Mouse (Mus musculus) forebrain, embryonic 13.5 days (tissue): ENCODE results near the gene Gm45717. TPM values are rescaled to one million over a fixed set of nuclear protein-coding genes. Genes with fewer than 3 reads are reported as not detected.

Experiments
- ATAC-seq: fragments of 200-750 bp; cut with Nextera tagmentation; 2 replicates; pipeline ENCODE4 v1.8.0; 2017
- H3K27ac ChIP-seq: fragments of 300-500 bp; sonication (generic); 2 replicates; pipeline ENCODE4 v1.5.1; 2015; ENCODE audit warnings: inconsistent platforms, mild to moderate bottlenecking, moderate library complexity
- H3K27me3 ChIP-seq: fragments of 300-500 bp; sonication (generic); 2 replicates; pipeline ENCODE4 v1.6.1; 2015; ENCODE audit warnings: mild to moderate bottlenecking, inconsistent platforms
- H3K36me3 ChIP-seq: fragments of 300-500 bp; sonication (generic); 2 replicates; pipeline ENCODE4 v1.6.1; 2015; ENCODE audit warnings: mild to moderate bottlenecking, inconsistent platforms; ENCODE audit not compliant: poor library complexity, severe bottlenecking
- H3K4me1 ChIP-seq: fragments of 300-500 bp; sonication (generic); 2 replicates; pipeline ENCODE4 v1.6.1; 2015; ENCODE audit warnings: inconsistent platforms
- H3K4me2 ChIP-seq: fragments of 300-500 bp; sonication (generic); 2 replicates; pipeline ENCODE4 v1.6.1; 2015; ENCODE audit warnings: inconsistent platforms, mild to moderate bottlenecking, moderate library complexity
- H3K4me3 ChIP-seq: fragments of 300-500 bp; sonication (generic); 2 replicates; pipeline ENCODE4 v1.5.1; 2015; ENCODE audit warnings: mild to moderate bottlenecking, inconsistent platforms
- H3K9ac ChIP-seq: fragments of 300-500 bp; sonication (generic); 2 replicates; pipeline ENCODE4 v1.6.1; 2015; ENCODE audit warnings: mild to moderate bottlenecking, inconsistent platforms
- H3K9me3 ChIP-seq: fragments of 300-500 bp; sonication (generic); replicated peaks from 2 replicates; pipeline ENCODE4 v1.6.1; 2016; ENCODE audit warnings: inconsistent platforms
- WGBS: fragments of 180-500 bp; shearing (Covaris S2); methylation state at CpG from one replicate; pipeline ENCODE4 v1.1.7; 2015; 5-methylcytosine and 5-hydroxymethylcytosine counted together
- polyA plus RNA-seq: library from polyadenylated mRNA; unstranded; fragments of >200 nt; fragmentation: Nextera tagmentation; extraction: Ambion mirVana; gene quantifications from 2 replicates; pipeline ENCODE4 v1.2.1, GENCODE M21; 2015

Gm45717 gene
- polyA plus RNA-seq, 1 experiment from 2014 or later, result not detected

GRCm38 (mm10) chr7:140949824-140950530, 5.8 kb downstream of the Gm45717 start, which contains the start of gene Ifitm5:
Gene Ifitm5 (minus strand): TSS chr7:140950291.
- Histone ChIP-seq H3K9me3 (no peaks in the 10 kb centered on the region), H3K4me1 (peaks cover 18% of the 10 kb centered on the region), H3K4me3 (no peak within 1 kb of the TSS), H3K27ac (no peak within 1 kb of the TSS), H3K9ac (no peak within 1 kb of the TSS), H3K27me3 (no peaks in the 10 kb centered on the region), H3K4me2 (no peak within 1 kb of the TSS), H3K36me3 (peaks cover 17% of the 10 kb centered on the region; the same call in 1 of the 2 replicates)
- ATAC-seq, result no peak
- WGBS, result 73% methylated on average over 16 of the region's 16 CpGs

- Histone ChIP-seq H3K4me1 (peaks cover 12% of the 10 kb centered on the region), H3K27me3 (no peaks in the 10 kb centered on the region), H3K4me2 (no peak overlapping the region), H3K9ac (no peak overlapping the region), H3K9me3 (no peaks in the 10 kb centered on the region), H3K27ac (no peak overlapping the region), H3K4me3 (no peak overlapping the region), H3K36me3 (peaks cover 19% of the 10 kb centered on the region; the same call in 1 of the 2 replicates)
- no peak for ATAC-seq
- WGBS, result 87% methylated on average over 6 of the region's 6 CpGs
Measured at GRCm38 (mm10) chr7:140949255-140949654, 6.5 kb downstream of the Gm45717 start.

- no peaks in the 10 kb centered on the region for H3K27me3 ChIP-seq
- no peak overlapping the region for H3K4me2 ChIP-seq
- no peak overlapping the region for H3K27ac ChIP-seq
- peaks cover 19% of the 10 kb centered on the region; the same call in 1 of the 2 replicates for H3K36me3 ChIP-seq
- no peak overlapping the region for H3K4me3 ChIP-seq
- 89% methylated on average over 8 of the region's 8 CpGs for WGBS
- no peaks in the 10 kb centered on the region for H3K9me3 ChIP-seq
- no peak for ATAC-seq
- H3K9ac ChIP-seq, result no peak overlapping the region
- H3K4me1 ChIP-seq, result peaks cover 10% of the 10 kb centered on the region
Measured at GRCm38 (mm10) chr7:140948161-140948560, 7.6 kb downstream of the Gm45717 start.

- Histone ChIP-seq H3K9ac (no peak overlapping the region), H3K36me3 (peaks cover 19% of the 10 kb centered on the region; the same call in 1 of the 2 replicates), H3K4me3 (no peak overlapping the region), H3K27ac (no peak overlapping the region), H3K4me2 (no peak overlapping the region), H3K9me3 (no peaks in the 10 kb centered on the region), H3K4me1 (peaks cover 15% of the 10 kb centered on the region), H3K27me3 (no peaks in the 10 kb centered on the region)
- ATAC-seq, result no peak
- WGBS, result 81% methylated on average over 7 of the region's 7 CpGs
Measured at GRCm38 (mm10) chr7:140946980-140947379, 8.8 kb downstream of the Gm45717 start.

GRCm38 (mm10) chr7:140946311-140946710, 9.4 kb downstream of the Gm45717 start:
- Histone ChIP-seq H3K4me2 (no peak overlapping the region), H3K27me3 (no peaks in the 10 kb centered on the region), H3K9me3 (no peaks in the 10 kb centered on the region), H3K4me3 (no peak overlapping the region), H3K9ac (no peak overlapping the region), H3K27ac (no peak overlapping the region), H3K4me1 (peaks cover 20% of the 10 kb centered on the region), H3K36me3 (peaks cover 19% of the 10 kb centered on the region; the same call in 1 of the 2 replicates)
- no peak for ATAC-seq
- 92% methylated on average over 10 of the region's 10 CpGs for WGBS

- H3K36me3 ChIP-seq, result peaks cover 19% of the 10 kb centered on the region; the same call in 1 of the 2 replicates
- 91% methylated on average over 5 of the region's 5 CpGs for WGBS
- H3K27me3 ChIP-seq, result no peaks in the 10 kb centered on the region
- H3K9me3 ChIP-seq, result no peaks in the 10 kb centered on the region
- H3K9ac ChIP-seq, result no peak overlapping the region
- H3K4me1 ChIP-seq, result peaks cover 15% of the 10 kb centered on the region
- no peak overlapping the region for H3K27ac ChIP-seq
- ATAC-seq, result no peak
- no peak overlapping the region for H3K4me3 ChIP-seq
- H3K4me2 ChIP-seq, result no peak overlapping the region
Measured at GRCm38 (mm10) chr7:140945247-140945646, 10.5 kb downstream of the Gm45717 start.

- peaks cover 22% of the 10 kb centered on the region for H3K4me1 ChIP-seq
- ATAC-seq, result no peak
Measured at GRCm38 (mm10) chr7:140944236-140944635, 11.5 kb downstream of the Gm45717 start.

GRCm38 (mm10) chr7:140943356-140943755, 12.4 kb downstream of the Gm45717 start:
- no peak overlapping the region for H3K4me2 ChIP-seq
- ATAC-seq, result no peak
- H3K4me3 ChIP-seq, result no peak overlapping the region
- H3K9me3 ChIP-seq, result no peaks in the 10 kb centered on the region
- WGBS, result 98% methylated on average over 4 of the region's 4 CpGs
- peaks cover 25% of the 10 kb centered on the region for H3K4me1 ChIP-seq
- no peak overlapping the region for H3K27ac ChIP-seq
- H3K27me3 ChIP-seq, result 0 out of 2 replicates have a peak, but pooled peaks cover 7% of the 10 kb centered on the region
- no peak overlapping the region for H3K9ac ChIP-seq
- H3K36me3 ChIP-seq, result peaks cover 13% of the 10 kb centered on the region; the same call in 1 of the 2 replicates

More at GRCm38 (mm10) chr7:140944236-140944635, 11.5 kb downstream of the Gm45717 start:
- no peak overlapping the region for H3K27ac ChIP-seq
- H3K9me3 ChIP-seq, result no peaks in the 10 kb centered on the region
- 0 out of 2 replicates have a peak, but pooled peaks cover 3% of the 10 kb centered on the region for H3K27me3 ChIP-seq
- H3K36me3 ChIP-seq, result peaks cover 19% of the 10 kb centered on the region; the same call in 1 of the 2 replicates
- no peak overlapping the region for H3K9ac ChIP-seq
- H3K4me2 ChIP-seq, result no peak overlapping the region
- WGBS, result 92% methylated on average over 7 of the region's 7 CpGs
- no peak overlapping the region for H3K4me3 ChIP-seq

- no peak for ATAC-seq
- Histone ChIP-seq H3K4me2 (no peak overlapping the region), H3K9me3 (no peaks in the 10 kb centered on the region), H3K4me3 (no peak overlapping the region), H3K9ac (no peak overlapping the region), H3K36me3 (peaks cover 13% of the 10 kb centered on the region; the same call in 1 of the 2 replicates), H3K4me1 (peaks cover 25% of the 10 kb centered on the region), H3K27me3 (0 out of 2 replicates have a peak, but pooled peaks cover 7% of the 10 kb centered on the region), H3K27ac (no peak overlapping the region)
- WGBS, result 94% methylated on average over 10 of the region's 10 CpGs
Measured at GRCm38 (mm10) chr7:140942811-140943210, 12.9 kb downstream of the Gm45717 start.

- Histone ChIP-seq H3K4me1 (peaks cover 25% of the 10 kb centered on the region), H3K9ac (peak overlapping the region; percentile 70), H3K36me3 (peaks cover 13% of the 10 kb centered on the region; the same call in 1 of the 2 replicates), H3K27ac (no peak overlapping the region), H3K4me3 (peak overlapping the region; percentile 48), H3K4me2 (peak overlapping the region; percentile 63), H3K27me3 (0 out of 2 replicates have a peak, but pooled peaks cover 7% of the 10 kb centered on the region), H3K9me3 (no peaks in the 10 kb centered on the region)
- WGBS, result 64% methylated on average over 9 of the region's 9 CpGs
- peak; percentile 12; the same call in 1 of the 2 replicates for ATAC-seq
Measured at GRCm38 (mm10) chr7:140942341-140942740, 13.4 kb downstream of the Gm45717 start.

- H3K27ac ChIP-seq, result no peak within 1 kb of the TSS
- H3K4me1 ChIP-seq, result peaks cover 25% of the 10 kb centered on the region
- peaks cover 10% of the 10 kb centered on the region; the same call in 1 of the 2 replicates for H3K27me3 ChIP-seq
- ATAC-seq, result peak; percentile 96
- H3K4me2 ChIP-seq, result peak within 1 kb of the TSS; percentile 63
- H3K36me3 ChIP-seq, result peaks cover 11% of the 10 kb centered on the region; the same call in 1 of the 2 replicates
- H3K9me3 ChIP-seq, result no peaks in the 10 kb centered on the region
- WGBS, result 4% methylated on average over 33 of the region's 33 CpGs
- H3K9ac ChIP-seq, result peak within 1 kb of the TSS; percentile 70
- peak within 1 kb of the TSS; percentile 48 for H3K4me3 ChIP-seq
Measured at GRCm38 (mm10) chr7:140941222-140942051, 14.3 kb downstream of the Gm45717 start, which contains the start of gene Pgghg. Gene Pgghg (plus strand): TSS chr7:140941391.
